Mouse (Mus musculus) ES-CJ7 (cell line): Measurements from ENCODE around the gene Hacd2.

Experiments used
- DNase-seq: peaks from one replicate; pipeline ENCODE4 v3.0.0; 2011; ENCODE audit warnings: low read depth, low spot score

The Hacd2 gene

GRCm38 (mm10) chr16:35006251-35006650 lies 16.0 kb upstream of the Hacd2 start:
- no peak for DNase-seq

GRCm38 (mm10) chr16:35007361-35007760 lies 14.9 kb upstream of the Hacd2 start:
- no peak for DNase-seq

GRCm38 (mm10) chr16:35008447-35008846 lies 13.8 kb upstream of the Hacd2 start:
- no peak for DNase-seq

- peak; percentile 33 for DNase-seq
Measured at GRCm38 (mm10) chr16:35013501-35013900, 8.7 kb upstream of the Hacd2 start.

GRCm38 (mm10) chr16:35016491-35016890 lies 5.7 kb upstream of the Hacd2 start:
- DNase-seq, result peak; percentile 36

GRCm38 (mm10) chr16:35018470-35018974 lies 3.7 kb upstream of the Hacd2 start:
- no peak for DNase-seq

- no peak for DNase-seq
Measured at GRCm38 (mm10) chr16:35021903-35022241, 356 bp upstream of the Hacd2 start.

- DNase-seq, result no peak
Measured at GRCm38 (mm10) chr16:35023138-35023735, 1.0 kb downstream of the Hacd2 start.

- peak; percentile 87 for DNase-seq
Measured at GRCm38 (mm10) chr16:35024300-35024699, 2.1 kb downstream of the Hacd2 start.

- no peak for DNase-seq
Measured at GRCm38 (mm10) chr16:35025347-35025746, 3.1 kb downstream of the Hacd2 start.

GRCm38 (mm10) chr16:35033241-35033640 lies 11.0 kb downstream of the Hacd2 start:
- DNase-seq, result no peak

GRCm38 (mm10) chr16:35033809-35034577 lies 11.8 kb downstream of the Hacd2 start:
- DNase-seq, result no peak

GRCm38 (mm10) chr16:35034971-35035370 lies 12.7 kb downstream of the Hacd2 start:
- DNase-seq, result no peak

- no peak for DNase-seq
Measured at GRCm38 (mm10) chr16:35036754-35037153, 14.5 kb downstream of the Hacd2 start.

GRCm38 (mm10) chr16:35038343-35039057 lies 16.3 kb downstream of the Hacd2 start:
- DNase-seq, result peak; percentile 92

GRCm38 (mm10) chr16:35040154-35040553 lies 17.9 kb downstream of the Hacd2 start:
- DNase-seq, result no peak

- DNase-seq, result no peak
Measured at GRCm38 (mm10) chr16:35041001-35041400, 18.8 kb downstream of the Hacd2 start.

GRCm38 (mm10) chr16:35046081-35046775 lies 24.0 kb downstream of the Hacd2 start:
- DNase-seq, result no peak

- no peak for DNase-seq
Measured at GRCm38 (mm10) chr16:35047272-35047969, 25.2 kb downstream of the Hacd2 start.

- DNase-seq, result no peak
Measured at GRCm38 (mm10) chr16:35051066-35051465, 28.8 kb downstream of the Hacd2 start.

- no peak for DNase-seq
Measured at GRCm38 (mm10) chr16:35052191-35052590, 30.0 kb downstream of the Hacd2 start.
